Mouse (Mus musculus) embryonic fibroblast, embryonic 13.5 days (primary cell): ENCODE results near the gene Ar.

Experiments
- CTCF ChIP-seq: IDR thresholded peaks from 2 replicates; pipeline ENCODE4 v1.5.1; 2011; ENCODE audit warnings: mild to moderate bottlenecking, control low read depth, low read length, moderate library complexity, borderline replicate concordance; ENCODE audit not compliant: insufficient read depth
- POLR2A ChIP-seq: IDR thresholded peaks from 2 replicates; pipeline ENCODE4 v1.6.1; 2011; ENCODE audit warnings: low read depth, mild to moderate bottlenecking, control low read depth, low read length, moderate library complexity

GRCm38 (mm10) chrX:98148531-98149342, at the start of gene Ar:
- TF ChIP-seq CTCF (no peak), POLR2A (peak; percentile 37; the same call in 1 of the 2 replicates)
